8 mouse cellular contexts compared by ENCODE assay signal in genomic region chr9:27176154-27176553, GRCm38 (mm10). TPM values are rescaled to one million over a fixed set of nuclear protein-coding genes. Genes with fewer than 3 reads are reported as not detected.
DNase-seq lines count a peak whose midpoint lies in the region; ATAC-seq lines count a peak whose summit lies in the region.

No protein-coding gene starts in this region.

- H3K4me1 ChIP-seq in hindbrain, embryonic 16.5 days (ENCODE audit: control insufficient read depth, insufficient read depth, low read depth, low read length) = peaks cover 2% of the 10 kb centered on the region
- peaks cover 18% of the 10 kb centered on the region for H3K4me1 ChIP-seq in midbrain, embryonic 10.5 days

- peak; percentile 65 for DNase-seq in ovary, postnatal 14 days (ENCODE audit: low spot score)
- DNase-seq in ovary, postnatal 10 days (ENCODE audit: low spot score) = no peak
- peak; percentile 75 to 79 for DNase-seq in cerebellum, adult 18-20 months
- DNase-seq in forelimb bud, embryonic 11.5 days (ENCODE audit: low read depth, low spot score) = peak; percentile 81
- peak; percentile 57 to 91 for DNase-seq in layer of hippocampus, postnatal 14 days (ENCODE audit: low spot score in 2 of 2)
- DNase-seq in midbrain, embryonic 10.5 days (ENCODE audit: low spot score) = peak; percentile 56
- DNase-seq in telencephalon, adult 2 months (ENCODE audit: low read depth, low spot score) = peak; percentile 78

- H3K4me2 ChIP-seq in hindbrain, embryonic 16.5 days (ENCODE audit: low read length) = no peak overlapping the region

- 3% methylated on average over 2 of the region's 2 CpGs for WGBS in hindbrain, embryonic 16.5 days
- WGBS in midbrain, embryonic 10.5 days = 3% methylated on average over 2 of the region's 2 CpGs

- no peak overlapping the region for H3K4me3 ChIP-seq in hindbrain, embryonic 16.5 days (ENCODE audit: low read length)
- no peak overlapping the region for H3K4me3 ChIP-seq in midbrain, embryonic 10.5 days

- no peaks in the 10 kb centered on the region for H3K36me3 ChIP-seq in hindbrain, embryonic 16.5 days (ENCODE audit: control insufficient read depth, insufficient read depth, low read length)
- no peaks in the 10 kb centered on the region for H3K36me3 ChIP-seq in midbrain, embryonic 10.5 days

- H3K9ac ChIP-seq in hindbrain, embryonic 16.5 days (ENCODE audit: low read depth, low read length) = no peak overlapping the region

- H3K27ac ChIP-seq in hindbrain, embryonic 16.5 days (ENCODE audit: low read depth, low read length) = no peak overlapping the region
- H3K27ac ChIP-seq in midbrain, embryonic 10.5 days (replicated peaks) = no peak overlapping the region; the same call in 1 of the 2 replicates

- H3K9me3 ChIP-seq in hindbrain, embryonic 16.5 days (ENCODE audit: control insufficient read depth, low read length) = no peaks in the 10 kb centered on the region
- no peaks in the 10 kb centered on the region for H3K9me3 ChIP-seq in midbrain, embryonic 10.5 days (replicated peaks)

- H3K27me3 ChIP-seq in hindbrain, embryonic 16.5 days (replicated peaks; ENCODE audit: control insufficient read depth, insufficient read depth, low read length) = no peaks in the 10 kb centered on the region
- H3K27me3 ChIP-seq in midbrain, embryonic 10.5 days (ENCODE audit: low read depth, poor library complexity, severe bottlenecking) = no peaks in the 10 kb centered on the region

- peak; percentile 80 for ATAC-seq in hindbrain, embryonic 16.5 days

RNA-seq across cellular contexts. Expression of gene Jam3, which starts 20.9 kb away (rescaled TPM):
- 43.0 and 49.9 TPM in 2 replicates for polyA plus RNA-seq in hindbrain, embryonic 16.5 days (2015; fragmentation: Nextera tagmentation; extraction: Ambion mirVana)
- total RNA-seq in layer of hippocampus, postnatal 14 days (2021) = 10 to 100 TPM; 30.1 to 31.3 TPM
- 146 and 147 TPM in 2 replicates for polyA plus RNA-seq in midbrain, embryonic 10.5 days (2016; fragmentation: Nextera tagmentation; extraction: Ambion mirVana)
